Mouse (Mus musculus) kidney, adult 10 weeks (tissue): ENCODE data around the gene Auts2. TPM values are rescaled to one million over a fixed set of nuclear protein-coding genes. Genes with fewer than 3 reads are reported as not detected.

ENCODE experiments used
- polyA plus RNA-seq: library from polyadenylated mRNA; stranded (reverse); fragments of 350-450 nt; fragmentation: Illumina TruSeq; extraction: RNeasy Lipid Tissue Mini Kit (QIAGEN cat#74804); gene quantifications from one replicate; pipeline ENCODE4 v1.2.3, GENCODE M21; 2014; ENCODE audit warnings: low read depth, low replicate concordance

Auts2 gene
- polyA plus RNA-seq: 3.0 TPM

DNA sequence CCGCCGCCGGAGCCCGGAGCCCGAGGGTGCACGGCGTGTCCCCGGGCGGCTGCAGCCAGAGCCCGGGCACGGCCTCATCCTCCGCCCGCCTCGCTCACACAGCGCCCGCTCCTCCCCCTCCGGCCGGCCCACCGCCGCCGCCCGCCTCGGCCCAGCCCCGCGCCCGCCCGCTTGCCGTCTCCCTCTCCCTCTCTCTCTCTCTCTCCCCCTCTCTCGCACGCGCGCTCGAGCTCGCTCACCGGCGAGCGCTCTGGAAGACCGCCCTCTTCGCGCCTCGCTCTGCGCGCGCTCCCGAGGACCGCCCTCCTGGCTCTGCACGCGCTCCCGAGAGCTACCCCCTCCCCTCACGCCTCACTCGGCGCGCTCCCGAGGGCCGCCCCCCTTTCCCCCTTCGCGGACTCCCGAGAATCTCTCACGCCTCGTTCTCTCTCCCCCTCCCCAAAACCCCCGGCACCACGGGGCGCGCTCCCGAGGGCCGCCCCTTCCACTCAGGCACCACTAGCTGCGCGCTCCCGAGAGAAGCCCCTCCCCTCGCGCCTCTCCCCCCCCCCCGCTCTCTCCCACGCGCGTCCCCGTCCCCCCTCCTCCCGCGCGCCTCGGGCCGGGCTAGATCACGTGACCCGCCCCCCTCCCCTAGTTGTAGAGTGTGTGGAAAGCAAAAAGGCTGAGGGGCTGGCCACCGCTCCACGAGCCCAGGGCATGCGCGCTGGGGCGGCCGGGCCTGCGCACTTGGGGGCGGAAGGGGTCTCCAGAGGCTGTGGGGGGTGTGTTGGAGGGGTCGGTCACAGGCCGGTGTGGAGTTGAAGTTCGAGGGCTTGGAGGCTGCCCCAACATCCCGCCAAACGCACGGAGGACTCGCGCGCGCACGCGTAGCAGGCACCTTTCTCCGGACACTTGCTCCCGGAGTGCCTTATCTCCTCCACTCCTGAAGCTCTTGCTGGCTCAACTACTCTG lies at the start of gene Auts2:
Gene Auts2, minus strand, starts transcription at position 227 of the 954 bp plus-strand sequence.

